Mouse (Mus musculus) MEL (cell line): ENCODE data around the gene Slc7a4. TPM values are rescaled to one million over a fixed set of nuclear protein-coding genes. Genes with fewer than 3 reads are reported as not detected.

ENCODE experiments used
- DNase-seq: peaks from one replicate; pipeline ENCODE4 v3.0.0; 2011; ENCODE audit warnings: low read depth, low spot score
- H3K27ac ChIP-seq: 2 replicates; pipeline ENCODE4 v1.5.1; 2012; ENCODE audit warnings: low read depth, mild to moderate bottlenecking, control low read depth, low read length, moderate library complexity; ENCODE audit not compliant: control insufficient read depth
- H3K27me3 ChIP-seq, 2 experiments: fragments of 150-350 bp in 1 of 2; sonication (generic) in 1 of 2; 2 replicates each; pipeline ENCODE4 v1.6.1; 2012; ENCODE audit warnings: low read length in 2 of 2, mild to moderate bottlenecking in 2 of 2, improper control_type of control experiment in 1 of 2, moderate library complexity in 1 of 2; ENCODE audit not compliant: insufficient read depth in 2 of 2, control insufficient read depth in 1 of 2
- H3K36me3 ChIP-seq, 2 experiments: 2 replicates each; pipeline ENCODE4 v1.6.1; 2012 to 2014; ENCODE audit warnings: low read length in 2 of 2, improper control_type of control experiment in 1 of 2, inconsistent platforms in 1 of 2, mild to moderate bottlenecking in 1 of 2; ENCODE audit not compliant: insufficient read depth in 2 of 2, control insufficient read depth in 1 of 2
- H3K4me1 ChIP-seq, 2 experiments: fragments of 150-350 bp in 1 of 2; sonication (generic) in 1 of 2; 2 replicates each; pipeline ENCODE4 v1.6.1; 2012; ENCODE audit warnings: low read length in 2 of 2, improper control_type of control experiment in 1 of 2, mild to moderate bottlenecking in 1 of 2; ENCODE audit not compliant: insufficient read depth in 2 of 2, control insufficient read depth in 1 of 2
- H3K4me3 ChIP-seq, 2 experiments: fragments of 150-350 bp in 1 of 2; sonication (generic) in 1 of 2; 2 replicates each; pipeline ENCODE4 v1.5.1; 2012; ENCODE audit warnings: low read depth in 2 of 2, low read length in 2 of 2, mild to moderate bottlenecking in 2 of 2, moderate library complexity in 2 of 2, control low read depth in 1 of 2, improper control_type of control experiment in 1 of 2; ENCODE audit not compliant: control insufficient read depth in 1 of 2, insufficient read depth in 1 of 2
- H3K79me2 ChIP-seq: 2 replicates; pipeline ENCODE4 v1.6.1; 2012; ENCODE audit warnings: mild to moderate bottlenecking, low read length, moderate library complexity; ENCODE audit not compliant: control insufficient read depth, poor library complexity, insufficient read depth
- H3K9ac ChIP-seq: 2 replicates; pipeline ENCODE4 v1.6.1; 2012; ENCODE audit warnings: low read depth, mild to moderate bottlenecking, control low read depth, low read length, moderate library complexity; ENCODE audit not compliant: control insufficient read depth, poor library complexity, severe bottlenecking
- H3K9me3 ChIP-seq: fragments of 150-350 bp; sonication (generic); replicated peaks from 2 replicates; pipeline ENCODE4 v1.6.1; 2012; ENCODE audit warnings: mild to moderate bottlenecking, low read length, improper control_type of control experiment, moderate library complexity; ENCODE audit not compliant: insufficient read depth
- BHLHE40 ChIP-seq: IDR thresholded peaks from 2 replicates; pipeline ENCODE4 v1.6.1; 2012; ENCODE audit warnings: low read depth, mild to moderate bottlenecking, inconsistent platforms, low read length, improper control_type of control experiment, borderline replicate concordance
- E2F4 ChIP-seq: IDR thresholded peaks from 2 replicates; pipeline ENCODE4 v1.6.1; 2011; ENCODE audit warnings: low read depth, low read length, improper control_type of control experiment, borderline replicate concordance
- HCFC1 ChIP-seq: IDR thresholded peaks from 2 replicates; pipeline ENCODE4 v1.6.1; 2012; ENCODE audit warnings: low read depth, mild to moderate bottlenecking, inconsistent platforms, low read length, improper control_type of control experiment, moderate library complexity
- KAT2A ChIP-seq: conservative IDR thresholded peaks from 2 replicates; pipeline ENCODE4 v1.6.1; 2012; ENCODE audit warnings: low read depth, low read length, improper control_type of control experiment, inconsistent platforms
- MAFK ChIP-seq: IDR thresholded peaks from 2 replicates; pipeline ENCODE4 v1.6.1; 2011; ENCODE audit warnings: low read depth, mild to moderate bottlenecking, low read length, improper control_type of control experiment, borderline replicate concordance
- MAZ ChIP-seq: IDR thresholded peaks from 2 replicates; pipeline ENCODE4 v1.6.1; 2012; ENCODE audit warnings: low read depth, mild to moderate bottlenecking, inconsistent platforms, low read length, improper control_type of control experiment
- MEF2A ChIP-seq: IDR thresholded peaks from 2 replicates; pipeline ENCODE4 v1.6.1; 2014; ENCODE audit warnings: low read depth, mild to moderate bottlenecking, inconsistent platforms, low read length, improper control_type of control experiment; ENCODE audit not compliant: poor library complexity, insufficient replicate concordance, severe bottlenecking; ENCODE audit errors: extremely low read depth
- NRF1 ChIP-seq: IDR thresholded peaks from 2 replicates; pipeline ENCODE4 v1.6.1; 2014; ENCODE audit warnings: low read depth, mild to moderate bottlenecking, inconsistent platforms, low read length, improper control_type of control experiment, moderate library complexity; ENCODE audit not compliant: poor library complexity, insufficient read depth, severe bottlenecking
- POLR2A ChIP-seq, 2 experiments: IDR thresholded peaks; 2 replicates each; pipeline ENCODE4 v1.6.1; 2011 to 2012; ENCODE audit warnings: low read length in 2 of 2, mild to moderate bottlenecking in 2 of 2, control low read depth in 1 of 2, improper control_type of control experiment in 1 of 2, low read depth in 1 of 2, moderate library complexity in 1 of 2; ENCODE audit not compliant: control insufficient read depth in 1 of 2, insufficient read depth in 1 of 2, poor library complexity in 1 of 2
- TAL1 ChIP-seq: IDR thresholded peaks from 2 replicates; pipeline ENCODE4 v1.6.1; 2012; ENCODE audit warnings: mild to moderate bottlenecking, inconsistent platforms, low read length, moderate library complexity, mixed read lengths
- USF1 ChIP-seq: IDR thresholded peaks from 2 replicates; pipeline ENCODE4 v1.6.1; 2014; ENCODE audit warnings: low read depth, mild to moderate bottlenecking, inconsistent platforms, low read length, improper control_type of control experiment, moderate library complexity
- USF2 ChIP-seq, 2 experiments: IDR thresholded peaks; 2 replicates each; pipeline ENCODE4 v1.6.1; 2011 to 2012; ENCODE audit warnings: improper control_type of control experiment in 2 of 2, low read length in 2 of 2, borderline replicate concordance in 1 of 2, inconsistent platforms in 1 of 2, low read depth in 1 of 2, mild to moderate bottlenecking in 1 of 2; ENCODE audit not compliant: insufficient read depth in 1 of 2
- ZKSCAN1 ChIP-seq: IDR thresholded peaks from 2 replicates; pipeline ENCODE4 v1.6.1; 2012; ENCODE audit warnings: low read depth, mild to moderate bottlenecking, inconsistent platforms, low read length, improper control_type of control experiment, moderate library complexity
- ZMIZ1 ChIP-seq: IDR thresholded peaks from 2 replicates; pipeline ENCODE4 v1.6.1; 2012; ENCODE audit warnings: low read depth, mild to moderate bottlenecking, inconsistent platforms, low read length, improper control_type of control experiment, moderate library complexity
- polyA plus RNA-seq, 2 experiments: library from polyadenylated mRNA; stranded (reverse) in 1 of 2; unstranded in 1 of 2; fragments of >175 nt in 1 of 2; fragments of >200 nt in 1 of 2; gene quantifications; 2 replicates each; pipeline versions ENCODE4 v1.2.1 to v1.2.4; 2012; ENCODE audit warnings: low replicate concordance in 2 of 2, low read depth in 1 of 2; ENCODE audit not compliant: insufficient read length in 2 of 2, insufficient read depth in 1 of 2, missing spikeins in 1 of 2
- total RNA-seq: library from RNA; depleted of rRNA; stranded (reverse); fragments of 300-350 nt; gene quantifications from 2 replicates; pipeline ENCODE4 v1.2.3, GENCODE M21; 2012

Slc7a4 gene
- total and polyA plus RNA-seq, 3 experiments, result 23.1 to 23.6 TPM; not detected in 1

DNA sequence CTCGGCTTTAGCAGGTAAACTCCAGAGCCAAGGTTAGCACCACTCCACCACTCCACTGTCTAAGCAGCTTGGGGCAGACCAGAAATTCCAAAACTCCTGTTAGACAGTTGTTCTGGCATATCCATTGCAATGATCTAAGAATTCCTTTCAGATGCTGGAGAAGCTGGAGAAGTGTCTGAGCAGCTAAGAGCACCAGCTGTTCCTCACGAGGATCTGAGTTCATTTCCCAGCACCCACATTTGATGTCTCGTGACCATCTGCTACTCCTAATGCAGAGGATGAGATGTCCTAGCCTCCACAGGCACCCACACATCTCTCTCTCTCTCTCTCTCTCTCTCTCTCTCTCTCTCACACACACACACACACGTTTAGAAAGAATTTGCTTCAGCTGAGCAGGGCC lies 26.1 kb downstream of the Slc7a4 start:
- no peak overlapping the region for H3K9ac ChIP-seq
- H3K4me3 ChIP-seq, result no peak overlapping the region
- no peaks in the 10 kb centered on the region for H3K27me3 ChIP-seq
- H3K36me3 ChIP-seq, result peaks cover 0 to 10% of the 10 kb centered on the region in 2 experiments; a peak in 2 of 4 replicates
- H3K4me1 ChIP-seq, result peaks cover 6 to 30% of the 10 kb centered on the region in 2 experiments
- no peak overlapping the region for H3K27ac ChIP-seq
- H3K79me2 ChIP-seq, result no peaks in the 10 kb centered on the region
- TF ChIP-seq ZMIZ1 (no peak), KAT2A (no peak), HCFC1 (no peak), POLR2A (IDR thresholded peaks at IDR 0.05; ENCODE audit: control insufficient read depth in 1 of 2, insufficient read depth in 1 of 2, low read depth in 1 of 2, low read length in 2 of 2, poor library complexity in 1 of 2) (no peak), TAL1 (no peak), MAZ (no peak), ZKSCAN1 (no peak), E2F4 (no peak), MEF2A (no peak), MAFK (no peak)
- no peak for DNase-seq
- H3K9me3 ChIP-seq, result no peaks in the 10 kb centered on the region

GRCm38 (mm10) chr16:17556180-17556579 lies 26.8 kb downstream of the Slc7a4 start:
- Histone ChIP-seq H3K4me3 (no peak overlapping the region), H3K4me1 (peaks cover 6 to 30% of the 10 kb centered on the region in 2 experiments)
- TF ChIP-seq USF1 (peak; percentile 85), BHLHE40 (0 out of 2 replicates have a peak, but pooled peaks have one; percentile 9), USF2 (IDR thresholded peaks at IDR 0.05; ENCODE audit: borderline replicate concordance in 1 of 2, insufficient read depth in 1 of 2, low read depth in 1 of 2, low read length in 2 of 2) (peak in 1 of 2 experiments; percentile 53; a peak in 1 of 4 replicates), NRF1 (no peak)
- TF ChIP-seq, all 39 proteins: peak for 3
- no peaks in the 10 kb centered on the region for H3K79me2 ChIP-seq
- no peak overlapping the region for H3K9ac ChIP-seq
- DNase-seq, result peak; percentile 15
- no peaks in the 10 kb centered on the region for H3K9me3 ChIP-seq
- H3K27me3 ChIP-seq, result no peaks in the 10 kb centered on the region
- H3K27ac ChIP-seq, result no peak overlapping the region
- peaks cover 0 to 10% of the 10 kb centered on the region in 2 experiments; a peak in 2 of 4 replicates for H3K36me3 ChIP-seq
